Mouse (Mus musculus): ENCODE results near the gene Maats1. TPM values are rescaled to one million over a fixed set of nuclear protein-coding genes. Genes with fewer than 3 reads are reported as not detected.

Maats1 gene
- total and polyA plus RNA-seq, 3 experiments = 0.03 TPM; not detected in 2

DNA sequence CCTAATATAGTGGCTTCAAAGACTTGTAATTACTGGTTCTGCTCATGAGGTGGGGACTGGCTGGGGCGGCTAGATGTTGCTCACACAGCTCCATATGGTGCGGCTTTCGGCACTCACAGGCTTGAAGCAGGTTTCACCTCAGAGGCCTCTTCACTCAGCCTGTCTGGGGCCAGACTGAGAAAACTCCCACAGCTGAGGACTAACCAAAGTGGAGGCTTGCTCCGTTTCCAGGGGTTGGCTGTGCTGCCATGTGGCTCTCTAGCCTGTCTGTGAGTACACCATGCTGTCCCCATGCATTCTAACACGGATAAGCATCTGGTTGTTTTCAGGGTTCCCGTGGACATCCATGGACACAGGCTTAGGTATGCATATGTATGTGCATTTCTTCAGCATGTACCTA is 36.6 kb upstream of the Maats1 start:
- Histone ChIP-seq H3K27me3 (ENCODE audit: control insufficient read depth in 1 of 2, insufficient read depth in 2 of 2, low read length in 2 of 2) (no peaks in the 10 kb centered on the region), H3K27ac (ENCODE audit: control insufficient read depth, low read depth, low read length) (peak overlapping the region; percentile 21), H3K9ac (ENCODE audit: control insufficient read depth, low read depth, low read length, poor library complexity, severe bottlenecking) (no peak overlapping the region), H3K4me1 (ENCODE audit: control insufficient read depth in 1 of 2, insufficient read depth in 2 of 2, low read length in 2 of 2) (peaks cover 17 to 29% of the 10 kb centered on the region in 2 experiments), H3K36me3 (ENCODE audit: control insufficient read depth in 1 of 2, insufficient read depth in 2 of 2, low read length in 2 of 2) (peaks cover 3 to 31% of the 10 kb centered on the region in 2 experiments; a peak in 3 of 4 replicates), H3K4me3 (ENCODE audit: control insufficient read depth in 1 of 2, insufficient read depth in 1 of 2, low read depth in 2 of 2, low read length in 2 of 2) (no peak overlapping the region), H3K9me3 (replicated peaks; ENCODE audit: insufficient read depth, low read length) (no peaks in the 10 kb centered on the region), H3K79me2 (ENCODE audit: control insufficient read depth, insufficient read depth, low read length, poor library complexity) (peaks cover 17% of the 10 kb centered on the region)
- peak; percentile 32 for DNase-seq (ENCODE audit: low read depth, low spot score)
- TF ChIP-seq NELFE (IDR thresholded peaks at IDR 0.05; ENCODE audit: low read depth, low read length) (no peak), ZC3H11A (IDR thresholded peaks at IDR 0.05; ENCODE audit: low read depth, low read length) (no peak), GATA1 (IDR thresholded peaks at IDR 0.05; ENCODE audit: low read depth, low read length) (no peak), MAFK (IDR thresholded peaks at IDR 0.05; ENCODE audit: borderline replicate concordance, low read depth, low read length) (no peak), ELF1 (IDR thresholded peaks at IDR 0.05; ENCODE audit: low read depth, low read length) (no peak), CTCF (IDR thresholded peaks at IDR 0.05 in 2 of 3, conservative IDR thresholded peaks at IDR 0.05 in 1 of 3; ENCODE audit: control insufficient read depth in 1 of 3, insufficient read depth in 1 of 3, low read depth in 2 of 3, low read length in 3 of 3, poor library complexity in 1 of 3, severe bottlenecking in 1 of 3) (no peak), GABPA (IDR thresholded peaks at IDR 0.05; ENCODE audit: low read depth, low read length) (no peak), RAD21 (IDR thresholded peaks at IDR 0.05; ENCODE audit: low read depth, low read length) (no peak)

GRCm38 (mm10) chr16:38377546-38377945 is 35.6 kb upstream of the Maats1 start:
- TF ChIP-seq NRF1 (IDR thresholded peaks at IDR 0.05; ENCODE audit: insufficient read depth, low read depth, low read length, poor library complexity, severe bottlenecking) (no peak), EP300 (IDR thresholded peaks at IDR 0.05; ENCODE audit: low read depth in 1 of 2, low read length in 2 of 2) (no peak), TBP (IDR thresholded peaks at IDR 0.05; ENCODE audit: low read depth, low read length) (no peak), ZMIZ1 (IDR thresholded peaks at IDR 0.05; ENCODE audit: low read depth, low read length) (no peak), SIN3A (IDR thresholded peaks at IDR 0.05; ENCODE audit: low read length) (no peak), BHLHE40 (IDR thresholded peaks at IDR 0.05; ENCODE audit: borderline replicate concordance, low read depth, low read length) (no peak), POLR2A (IDR thresholded peaks at IDR 0.05; ENCODE audit: control insufficient read depth in 1 of 2, insufficient read depth in 1 of 2, low read depth in 1 of 2, low read length in 2 of 2, poor library complexity in 1 of 2) (no peak), MAFK (IDR thresholded peaks at IDR 0.05; ENCODE audit: borderline replicate concordance, low read depth, low read length) (no peak), ELF1 (IDR thresholded peaks at IDR 0.05; ENCODE audit: low read depth, low read length) (no peak), E2F4 (IDR thresholded peaks at IDR 0.05; ENCODE audit: borderline replicate concordance, low read depth, low read length) (no peak), TAL1 (IDR thresholded peaks at IDR 0.05; ENCODE audit: low read length) (no peak), GABPA (IDR thresholded peaks at IDR 0.05; ENCODE audit: low read depth, low read length) (no peak), MXI1 (IDR thresholded peaks at IDR 0.05; ENCODE audit: low read depth, low read length) (no peak), MAZ (IDR thresholded peaks at IDR 0.05; ENCODE audit: low read depth, low read length) (no peak), NELFE (IDR thresholded peaks at IDR 0.05; ENCODE audit: low read depth, low read length) (no peak), GATA1 (IDR thresholded peaks at IDR 0.05; ENCODE audit: low read depth, low read length) (no peak), MYB (IDR thresholded peaks at IDR 0.05; ENCODE audit: low read depth, low read length) (no peak), MYC (IDR thresholded peaks at IDR 0.05; ENCODE audit: low read depth, low read length) (no peak), ZC3H11A (IDR thresholded peaks at IDR 0.05; ENCODE audit: low read depth, low read length) (no peak)
- Histone ChIP-seq H3K27me3 (ENCODE audit: control insufficient read depth in 1 of 2, insufficient read depth in 2 of 2, low read length in 2 of 2) (no peaks in the 10 kb centered on the region), H3K79me2 (ENCODE audit: control insufficient read depth, insufficient read depth, low read length, poor library complexity) (peaks cover 22% of the 10 kb centered on the region), H3K9ac (ENCODE audit: control insufficient read depth, low read depth, low read length, poor library complexity, severe bottlenecking) (no peak overlapping the region), H3K36me3 (ENCODE audit: control insufficient read depth in 1 of 2, insufficient read depth in 2 of 2, low read length in 2 of 2) (peaks cover 3 to 31% of the 10 kb centered on the region in 2 experiments; a peak in 3 of 4 replicates), H3K4me1 (ENCODE audit: control insufficient read depth in 1 of 2, insufficient read depth in 2 of 2, low read length in 2 of 2) (peaks cover 14 to 38% of the 10 kb centered on the region in 2 experiments), H3K27ac (ENCODE audit: control insufficient read depth, low read depth, low read length) (no peak overlapping the region), H3K4me3 (ENCODE audit: control insufficient read depth in 1 of 2, insufficient read depth in 1 of 2, low read depth in 2 of 2, low read length in 2 of 2) (no peak overlapping the region), H3K9me3 (replicated peaks; ENCODE audit: insufficient read depth, low read length) (no peaks in the 10 kb centered on the region)
- no peak for DNase-seq (ENCODE audit: low read depth, low spot score)

Measured in MEL (cell line).